Mouse (Mus musculus): ENCODE measurements around the gene Mrpl18. TPM values are rescaled to one million over a fixed set of nuclear protein-coding genes. Genes with fewer than 3 reads are reported as not detected.
A peak's percentile ranks its signal among the peaks of the same experiment; 100 is the strongest.
"Not testable (repeated sequence)": the region's sequence is repeated elsewhere in the genome, so short reads cannot be mapped to it uniquely, and the experiment has no call there.

Mrpl18 gene
- total RNA-seq, 2 experiments from 2014 or later = 153 to 159 TPM

- intact Hi-C loops (cut with DNase I) = loop anchor here (5.0 kb wide), 2 partner anchors 47 to 92 kb away; partner anchors contain the start of genes Acat2 and Sod2
- no peak for DNase-seq
Observed at GRCm38 (mm10) chr17:12915488-12915880, 661 bp downstream of the Mrpl18 start, which contains the start of gene Tcp1. Gene Tcp1 (plus strand): TSS chr17:12915701.

GRCm38 (mm10) chr17:12910391-12910790 lies 5.8 kb downstream of the Mrpl18 start:
- no peak for DNase-seq
- intact Hi-C loops (cut with DNase I) = no loop called here

GRCm38 (mm10) chr17:12909361-12910280 lies 6.5 kb downstream of the Mrpl18 start, which contains the start of gene Pnldc1:
Gene Pnldc1 (minus strand): TSS chr17:12910230.
- intact Hi-C loops (cut with DNase I) = no loop called here

GRCm38 (mm10) chr17:12906436-12906835 lies 9.7 kb downstream of the Mrpl18 start:
- intact Hi-C loops (cut with DNase I) = no loop called here
- no peak for DNase-seq

More at GRCm38 (mm10) chr17:12909361-12910280, 6.5 kb downstream of the Mrpl18 start, which contains the start of gene Pnldc1:
- no peak for DNase-seq

GRCm38 (mm10) chr17:12905810-12906209 lies 10.3 kb downstream of the Mrpl18 start:
- intact Hi-C loops (cut with DNase I) = no loop called here
- DNase-seq = no peak

GRCm38 (mm10) chr17:12904349-12904748 lies 11.8 kb downstream of the Mrpl18 start:
- no peak for DNase-seq
- intact Hi-C loops (cut with DNase I) = no loop called here

- no peak for DNase-seq
- intact Hi-C loops (cut with DNase I) = no loop called here
Observed at GRCm38 (mm10) chr17:12903372-12904333, 12.5 kb downstream of the Mrpl18 start.

GRCm38 (mm10) chr17:12902291-12902690 lies 13.9 kb downstream of the Mrpl18 start:
- intact Hi-C loops (cut with DNase I) = no loop called here
- DNase-seq = no peak

GRCm38 (mm10) chr17:12898607-12899006 lies 17.5 kb downstream of the Mrpl18 start:
- DNase-seq; intact Hi-C loops (cut with DNase I): not testable (repeated sequence)

GRCm38 (mm10) chr17:12897674-12898073 lies 18.5 kb downstream of the Mrpl18 start:
- no peak for DNase-seq
- intact Hi-C loops (cut with DNase I) = no loop called here

- intact Hi-C loops (cut with DNase I) = no loop called here
- DNase-seq = no peak
Observed at GRCm38 (mm10) chr17:12892033-12892432, 24.1 kb downstream of the Mrpl18 start.

- intact Hi-C loops (cut with DNase I) = no loop called here
- DNase-seq = no peak
Observed at GRCm38 (mm10) chr17:12891054-12891453, 25.1 kb downstream of the Mrpl18 start.

GRCm38 (mm10) chr17:12887021-12887775 lies 28.9 kb downstream of the Mrpl18 start:
- peak; percentile 15 to 39 for DNase-seq
- intact Hi-C loops (cut with DNase I) = no loop called here

GRCm38 (mm10) chr17:12886620-12887019 lies 29.5 kb downstream of the Mrpl18 start:
- peak in 1 of 2 experiments; percentile 11 for DNase-seq
- intact Hi-C loops (cut with DNase I) = loop anchor here (1.0 kb wide), 1 partner anchor 26 kb away; no protein-coding TSS in a partner anchor

GRCm38 (mm10) chr17:12881216-12881615 lies 34.9 kb downstream of the Mrpl18 start:
- DNase-seq = no peak

GRCm38 (mm10) chr17:12880178-12880577 lies 36.0 kb downstream of the Mrpl18 start:
- intact Hi-C loops (cut with DNase I) = loop anchor here (1.0 to 2.0 kb wide), 3 partner anchors 37 to 131 kb away; partner anchors contain the start of gene Mrpl18
- peak; percentile 80 to 84 for DNase-seq

More at GRCm38 (mm10) chr17:12881216-12881615, 34.9 kb downstream of the Mrpl18 start:
- intact Hi-C loops (cut with DNase I) = loop anchor here (2.0 kb wide), 2 partner anchors 36 to 130 kb away; partner anchors contain the start of gene Mrpl18

- intact Hi-C loops (cut with DNase I) = no loop called here
- DNase-seq = no peak
Observed at GRCm38 (mm10) chr17:12875734-12876133, 40.4 kb downstream of the Mrpl18 start, which contains the start of gene Mrgprh. Gene Mrgprh (plus strand): TSS chr17:12876034.

GRCm38 (mm10) chr17:12872275-12873028 lies 43.7 kb downstream of the Mrpl18 start:
- no peak for DNase-seq
- intact Hi-C loops (cut with DNase I) = no loop called here

GRCm38 (mm10) chr17:12868640-12869039 lies 47.5 kb downstream of the Mrpl18 start:
- intact Hi-C loops (cut with DNase I) = no loop called here
- no peak for DNase-seq

All from heart, postnatal 36 days (tissue).